8 mouse cellular contexts compared by ENCODE assay signal in the genomic region with DNA sequence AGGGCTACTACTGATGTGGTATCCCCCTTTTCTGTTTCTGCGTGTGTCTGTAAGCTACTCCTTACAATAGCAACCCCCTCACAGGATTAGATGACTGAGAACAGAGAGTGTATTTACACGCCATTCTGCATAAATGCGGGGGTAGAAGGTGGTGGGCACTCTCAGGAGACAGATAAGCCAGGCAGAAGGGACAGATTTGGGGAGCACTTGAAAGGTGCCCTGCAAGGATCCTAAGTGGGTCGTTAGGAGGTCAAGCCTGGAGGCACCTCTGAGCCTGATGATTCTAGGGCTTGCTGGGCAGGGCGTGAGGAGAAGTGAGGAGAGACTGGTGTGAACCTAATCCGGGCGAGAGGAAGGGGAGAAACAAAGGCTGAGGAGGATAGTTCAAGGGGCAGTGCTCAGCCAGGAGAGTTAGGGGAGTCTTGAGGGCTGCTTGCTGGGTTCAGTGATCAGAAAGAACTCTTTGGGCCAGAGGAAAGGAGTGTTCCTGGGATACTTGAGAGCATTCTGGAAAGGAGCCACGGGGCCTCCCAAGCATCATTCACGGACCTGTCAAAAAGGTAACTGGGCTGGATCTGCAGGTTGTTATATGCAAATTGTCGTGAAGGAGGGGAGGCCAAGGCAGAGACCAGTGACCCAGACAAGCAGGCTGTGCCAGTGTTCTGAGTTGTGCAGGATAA. TPM values are rescaled to one million over a fixed set of nuclear protein-coding genes. Genes with fewer than 3 reads are reported as not detected.
DNase-seq lines count a peak whose midpoint lies in the region; ATAC-seq and TF ChIP-seq lines count a peak whose summit lies in the region.

No protein-coding gene starts in this region.

- no peak for TF ChIP-seq CTCF in left cerebral cortex, adult 2 months (IDR thresholded peaks at IDR 0.05)

- no peak for DNase-seq in left cerebral cortex, adult 2 months (ENCODE audit: extremely low spot score in 1 of 2, low spot score in 2 of 2)
- no peak for DNase-seq in left cerebral cortex, postnatal 36 days (ENCODE audit: low spot score in 2 of 2)
- peak; percentile 21 for DNase-seq in embryo, embryonic 9.5 days (ENCODE audit: extremely low spot score)
- DNase-seq in testis, postnatal 10 days (ENCODE audit: low spot score): no peak
- DNase-seq in gastrocnemius, postnatal 4 days (ENCODE audit: low spot score in 2 of 2): no peak

- peak overlapping the region; percentile 82 for H3K9ac ChIP-seq in intestine, embryonic 16.5 days (ENCODE audit: low read depth, low read length)
- H3K9ac ChIP-seq in lung, embryonic 16.5 days (ENCODE audit: low read length): peak overlapping the region; percentile 84
- H3K9ac ChIP-seq in stomach, embryonic 15.5 days: peak overlapping the region; percentile 63

- no peak for ATAC-seq in intestine, embryonic 16.5 days
- peak; percentile 5; the same call in 1 of the 2 replicates for ATAC-seq in lung, embryonic 16.5 days (ENCODE audit: low read depth)
- ATAC-seq in stomach, embryonic 15.5 days (ENCODE audit: insufficient read depth, low FRiP score, low read depth): no peak

- 7% methylated on average over 10 of the region's 10 CpGs for WGBS in intestine, embryonic 16.5 days
- 8% methylated on average over 10 of the region's 10 CpGs for WGBS in lung, embryonic 16.5 days
- 6% methylated on average over 10 of the region's 10 CpGs for WGBS in stomach, embryonic 15.5 days

- H3K9me3 ChIP-seq in intestine, embryonic 16.5 days (ENCODE audit: control insufficient read depth, low read length): peaks cover 7% of the 10 kb centered on the region; the same call in 1 of the 2 replicates
- peaks cover 3% of the 10 kb centered on the region; the same call in 1 of the 2 replicates for H3K9me3 ChIP-seq in lung, embryonic 16.5 days (ENCODE audit: control insufficient read depth, low read length)
- H3K9me3 ChIP-seq in stomach, embryonic 15.5 days: no peaks in the 10 kb centered on the region

- H3K4me2 ChIP-seq in intestine, embryonic 16.5 days (ENCODE audit: low read depth, low read length): peak overlapping the region; percentile 69
- peak overlapping the region; percentile 71 for H3K4me2 ChIP-seq in lung, embryonic 16.5 days (ENCODE audit: low read depth, low read length)
- peak overlapping the region; percentile 65 for H3K4me2 ChIP-seq in stomach, embryonic 15.5 days

- H3K4me1 ChIP-seq in intestine, embryonic 16.5 days (ENCODE audit: control insufficient read depth, insufficient read depth, low read length): peaks cover 8% of the 10 kb centered on the region
- peaks cover 8% of the 10 kb centered on the region for H3K4me1 ChIP-seq in lung, embryonic 16.5 days (replicated peaks; ENCODE audit: control insufficient read depth, insufficient read depth, low read length)
- 0 out of 2 replicates have a peak, but pooled peaks cover 7% of the 10 kb centered on the region for H3K4me1 ChIP-seq in stomach, embryonic 15.5 days

- peak overlapping the region; percentile 70 for H3K4me3 ChIP-seq in left cerebral cortex, adult 2 months
- H3K4me3 ChIP-seq in intestine, embryonic 16.5 days (ENCODE audit: low read length): peak overlapping the region; percentile 78
- peak overlapping the region; percentile 81 for H3K4me3 ChIP-seq in lung, embryonic 16.5 days (ENCODE audit: low read length)
- H3K4me3 ChIP-seq in stomach, embryonic 15.5 days (replicated peaks): peak overlapping the region; percentile 76

- H3K27ac ChIP-seq in left cerebral cortex, adult 2 months: no peak overlapping the region
- H3K27ac ChIP-seq in intestine, embryonic 16.5 days (ENCODE audit: low read length): no peak overlapping the region
- H3K27ac ChIP-seq in lung, embryonic 16.5 days (ENCODE audit: low read length): peak overlapping the region; percentile 65
- H3K27ac ChIP-seq in stomach, embryonic 15.5 days: peak overlapping the region; percentile 55

- H3K36me3 ChIP-seq in intestine, embryonic 16.5 days (ENCODE audit: control insufficient read depth, insufficient read depth, low read length): peaks cover 28% of the 10 kb centered on the region
- peaks cover 29% of the 10 kb centered on the region for H3K36me3 ChIP-seq in lung, embryonic 16.5 days (ENCODE audit: control insufficient read depth, insufficient read depth, low read length)
- H3K36me3 ChIP-seq in stomach, embryonic 15.5 days: peaks cover 28% of the 10 kb centered on the region

- no peaks in the 10 kb centered on the region for H3K27me3 ChIP-seq in intestine, embryonic 16.5 days (replicated peaks; ENCODE audit: control insufficient read depth, insufficient read depth, low read length)
- no peaks in the 10 kb centered on the region for H3K27me3 ChIP-seq in lung, embryonic 16.5 days (ENCODE audit: control insufficient read depth, insufficient read depth, low read depth, low read length)
- no peaks in the 10 kb centered on the region for H3K27me3 ChIP-seq in stomach, embryonic 15.5 days (replicated peaks)

- intact Hi-C loops in left cerebral cortex, adult 2 months (cut with DNase I): loop anchor here (10.0 kb wide), 3 partner anchors 228 to 388 kb away; a partner anchor contains a TSS
- intact Hi-C loops in left cerebral cortex, postnatal 36 days (cut with DNase I): loop anchor here (5.0 kb wide), 2 partner anchors 85 to 110 kb away; a partner anchor contains a TSS

RNA-seq across cellular contexts. Expression of a gene that starts 0.9 kb away (rescaled TPM):
- total RNA-seq in left cerebral cortex, adult 2 months (2021): 1 to 10 TPM; 8.5 to 8.9 TPM
- 1 to 10 TPM; 8.3 to 8.7 TPM for total RNA-seq in left cerebral cortex, postnatal 36 days (2021)
- 11.2 and 11.7 TPM in 2 replicates for polyA plus RNA-seq in intestine, embryonic 16.5 days (2015; fragmentation: Nextera tagmentation; extraction: Ambion mirVana)
- polyA plus RNA-seq in lung, embryonic 16.5 days (2015; fragmentation: Nextera tagmentation; extraction: Ambion mirVana): 13.0 and 13.1 TPM in 2 replicates
- 14.3 and 14.7 TPM in 2 replicates for polyA plus RNA-seq in stomach, embryonic 15.5 days (2015; fragmentation: Nextera tagmentation; extraction: Ambion mirVana)
- 1 to 10 TPM; 4.9 to 5.4 TPM for total RNA-seq in gastrocnemius, postnatal 4 days (2021)

RNA-seq across cellular contexts. Expression of a gene that starts 12.8 kb away (rescaled TPM):
- total RNA-seq in left cerebral cortex, adult 2 months (2021): 1 to 10 TPM; 1.3 to 1.5 TPM
- 1 to 10 TPM in 1 of 2 experiments, under 1 TPM in 1; 1.00 to 1.4 TPM for total RNA-seq in left cerebral cortex, postnatal 36 days (2021)
- polyA plus RNA-seq in intestine, embryonic 16.5 days (2015; fragmentation: Nextera tagmentation; extraction: Ambion mirVana): 1.6 TPM in 2 replicates
- polyA plus RNA-seq in lung, embryonic 16.5 days (2015; fragmentation: Nextera tagmentation; extraction: Ambion mirVana): 1.2 and 2.2 TPM in 2 replicates
- 1.7 and 2.0 TPM in 2 replicates for polyA plus RNA-seq in stomach, embryonic 15.5 days (2015; fragmentation: Nextera tagmentation; extraction: Ambion mirVana)
- 1 to 10 TPM in 1 of 2 experiments, under 1 TPM in 1; 0.91 to 1.1 TPM for total RNA-seq in gastrocnemius, postnatal 4 days (2021)

RNA-seq across cellular contexts. Expression of a gene that starts 17.5 kb away (rescaled TPM):
- not detected for total RNA-seq in left cerebral cortex, adult 2 months (2021)
- not detected for total RNA-seq in left cerebral cortex, postnatal 36 days (2021)
- polyA plus RNA-seq in intestine, embryonic 16.5 days (2015; fragmentation: Nextera tagmentation; extraction: Ambion mirVana): 0.11 and 0.33 TPM in 2 replicates
- not detected in 2 replicates for polyA plus RNA-seq in lung, embryonic 16.5 days (2015; fragmentation: Nextera tagmentation; extraction: Ambion mirVana)
- polyA plus RNA-seq in stomach, embryonic 15.5 days (2015; fragmentation: Nextera tagmentation; extraction: Ambion mirVana): 0.21 TPM in 1 of 2 replicates, not detected in the other
- total RNA-seq in gastrocnemius, postnatal 4 days (2021): not detected

RNA-seq across cellular contexts. Expression of a gene that starts 38.2 kb away (rescaled TPM):
- total RNA-seq in left cerebral cortex, adult 2 months (2021): not detected
- total RNA-seq in left cerebral cortex, postnatal 36 days (2021): not detected
- polyA plus RNA-seq in intestine, embryonic 16.5 days (2015; fragmentation: Nextera tagmentation; extraction: Ambion mirVana): 9.9 and 10.1 TPM in 2 replicates
- polyA plus RNA-seq in lung, embryonic 16.5 days (2015; fragmentation: Nextera tagmentation; extraction: Ambion mirVana): not detected in 2 replicates
- 1.1 and 2.2 TPM in 2 replicates for polyA plus RNA-seq in stomach, embryonic 15.5 days (2015; fragmentation: Nextera tagmentation; extraction: Ambion mirVana)
- not detected for total RNA-seq in gastrocnemius, postnatal 4 days (2021)

RNA-seq across cellular contexts. Expression of a gene that starts 39.6 kb away (rescaled TPM):
- total RNA-seq in left cerebral cortex, adult 2 months (2021): not detected
- total RNA-seq in left cerebral cortex, postnatal 36 days (2021): not detected
- polyA plus RNA-seq in intestine, embryonic 16.5 days (2015; fragmentation: Nextera tagmentation; extraction: Ambion mirVana): 0.27 and 0.33 TPM in 2 replicates
- 3.9 and 5.5 TPM in 2 replicates for polyA plus RNA-seq in lung, embryonic 16.5 days (2015; fragmentation: Nextera tagmentation; extraction: Ambion mirVana)
- polyA plus RNA-seq in stomach, embryonic 15.5 days (2015; fragmentation: Nextera tagmentation; extraction: Ambion mirVana): 2.0 and 5.5 TPM in 2 replicates
- not detected for total RNA-seq in gastrocnemius, postnatal 4 days (2021)

Comparison
In these comparisons a context has a peak if more than half of its experiments do, and no peak if none do; other contexts are left out.
1. H3K27ac ChIP-seq: peak in lung, embryonic 16.5 days (single experiment) and stomach, embryonic 15.5 days (single experiment); none in left cerebral cortex, adult 2 months (single experiment) and intestine, embryonic 16.5 days (single experiment).
2. Peak in every context shown above with its lines, with median percentiles within 50 percentile points of each other: H3K4me3 ChIP-seq, H3K4me2 ChIP-seq and H3K9ac ChIP-seq.